Mouse (Mus musculus): Measurements from ENCODE around the gene Slc24a3.
A peak's percentile ranks its signal among the peaks of the same experiment; 100 is the strongest.

GRCm38 (mm10) chr2:145612937-145613336 lies 445.4 kb downstream of the Slc24a3 start:
- TF ChIP-seq CTCF (IDR thresholded peaks at IDR 0.05; ENCODE audit: low read depth, low read length) (peak; percentile 24; the same call in 1 of the 2 replicates), POLR2A (IDR thresholded peaks at IDR 0.05; ENCODE audit: extremely low read depth, insufficient read depth, low read length) (no peak)

All from liver, adult 2 months (tissue).